Comparison of ENCODE assay signal across 23 mouse cellular contexts in genomic region chr7:133751163-133751562, GRCm38 (mm10). TPM values are rescaled to one million over a fixed set of nuclear protein-coding genes. Genes with fewer than 3 reads are reported as not detected.
DNase-seq lines count a peak whose midpoint lies in the region; ATAC-seq and TF ChIP-seq lines count a peak whose summit lies in the region.
"Had no signal": no experiment of that assay in that cellular context is flagged by ENCODE, and none has a peak within 500 bp of the region (broad histone marks: within the 10 kb centered on the region; RNA-seq: fewer than 3 reads in every experiment).

No protein-coding gene starts in this region.

- peak overlapping the region; percentile 78 for H3K27ac ChIP-seq in heart, embryonic 13.5 days (replicated peaks)
- H3K27ac ChIP-seq in layer of hippocampus, adult 2 months, result peak overlapping the region; percentile 64; the same call in 1 of the 2 replicates
- H3K27ac ChIP-seq: hindbrain, embryonic 13.5 days; liver, embryonic 14.5 days had no signal

- no peaks in the 10 kb centered on the region for H3K9me3 ChIP-seq in heart, embryonic 13.5 days
- H3K9me3 ChIP-seq: forebrain, embryonic 13.5 days; hindbrain, embryonic 13.5 days; limb, embryonic 15.5 days had no signal

- no peak for TF ChIP-seq CTCF in layer of hippocampus, adult 2 months (conservative IDR thresholded peaks at IDR 0.05)

- no peaks in the 10 kb centered on the region for H3K27me3 ChIP-seq in heart, embryonic 13.5 days (replicated peaks)
- H3K27me3 ChIP-seq: forebrain, embryonic 13.5 days; hindbrain, embryonic 13.5 days; limb, embryonic 15.5 days had no signal

- H3K36me3 ChIP-seq in heart, embryonic 13.5 days, result peaks cover 11% of the 10 kb centered on the region; the same call in 1 of the 2 replicates

- H3K4me2 ChIP-seq in heart, embryonic 13.5 days, result no peak overlapping the region
- H3K4me2 ChIP-seq: forebrain, embryonic 13.5 days; hindbrain, embryonic 13.5 days; limb, embryonic 15.5 days had no signal

- H3K4me1 ChIP-seq in heart, embryonic 13.5 days, result peaks cover 68% of the 10 kb centered on the region
- H3K4me1 ChIP-seq: limb, embryonic 15.5 days had no signal

- H3K4me3 ChIP-seq in heart, embryonic 13.5 days, result no peak overlapping the region
- H3K4me3 ChIP-seq in layer of hippocampus, adult 2 months, result no peak overlapping the region
- H3K4me3 ChIP-seq: forebrain, embryonic 13.5 days; hindbrain, embryonic 13.5 days; limb, embryonic 15.5 days had no signal

- intact Hi-C loops in heart, postnatal 36 days (cut with DNase I), result no loop called here

- DNase-seq in heart, postnatal 36 days, result no peak
- DNase-seq in layer of hippocampus, adult 2 months (ENCODE audit: low spot score in 2 of 2), result no peak
- no peak for DNase-seq in layer of hippocampus, adult 8-10 months (ENCODE audit: low spot score in 2 of 2)
- DNase-seq in lung, postnatal 10 days, result peak; percentile 37
- no peak for DNase-seq in right cerebral cortex, postnatal 36 days (ENCODE audit: low spot score in 2 of 2)
- no peak for DNase-seq in cerebellum, postnatal 36 days
- DNase-seq: adrenal gland, adult 2 months; cerebellum, adult 11-12 months; cerebellum, postnatal 14 days; embryo, embryonic 11 days; left cerebral cortex, postnatal 4 days; midbrain, embryonic 14.5 days; right cerebral cortex, postnatal 25 days; thymus, adult 2 months; thymus, postnatal 4 days had no signal

- no peak overlapping the region for H3K9ac ChIP-seq in heart, embryonic 13.5 days
- H3K9ac ChIP-seq: forebrain, embryonic 13.5 days; hindbrain, embryonic 13.5 days; limb, embryonic 15.5 days; liver, embryonic 14.5 days had no signal

- ATAC-seq in heart, embryonic 13.5 days (ENCODE audit: extremely low read depth, insufficient number of reproducible peaks, low FRiP score, low TSS enrichment), result no peak
- ATAC-seq: forebrain, embryonic 13.5 days had no signal

- WGBS in heart, embryonic 13.5 days, result 51% methylated on average over 5 of the region's 5 CpGs

RNA-seq across cellular contexts. Expression of gene Fank1, which starts 25.5 kb away (rescaled TPM):
- polyA plus RNA-seq in heart, embryonic 13.5 days (2015; fragmentation: Nextera tagmentation; extraction: Ambion mirVana), result 0.11 TPM in 1 of 2 replicates, not detected in the other
- total RNA-seq in heart, postnatal 36 days (2021), result not detected
- total RNA-seq in layer of hippocampus, adult 2 months (2021), result 1 to 10 TPM; 2.0 to 2.5 TPM
- total RNA-seq in layer of hippocampus, adult 8-10 months (2022), result 1 to 10 TPM; 2.7 to 4.6 (median 2.9) TPM
- total RNA-seq: gastrocnemius, adult 18-20 months; megakaryocyte-erythroid progenitor cell, adult 5-6 weeks had no signal
- polyA plus RNA-seq: limb, embryonic 15.5 days; spleen, adult 2 months had no signal

RNA-seq across cellular contexts. Expression of gene Dhx32, which starts 31.4 kb away (rescaled TPM):
- polyA plus RNA-seq in heart, embryonic 13.5 days (2015; fragmentation: Nextera tagmentation; extraction: Ambion mirVana), result 27.9 and 29.4 TPM in 2 replicates
- total RNA-seq in heart, postnatal 36 days (2021), result 10 to 100 TPM; 42.0 to 44.4 TPM
- 10 to 100 TPM; 36.5 to 39.2 TPM for total RNA-seq in layer of hippocampus, adult 2 months (2021)
- total RNA-seq in layer of hippocampus, adult 8-10 months (2022), result 10 to 100 TPM; 31.7 to 40.0 (median 39.2) TPM

RNA-seq across cellular contexts. Expression of gene Uros, which starts 41.3 kb away (rescaled TPM):
- 29.5 and 34.2 TPM in 2 replicates for polyA plus RNA-seq in heart, embryonic 13.5 days (2015; fragmentation: Nextera tagmentation; extraction: Ambion mirVana)
- total RNA-seq in heart, postnatal 36 days (2021), result 10 to 100 TPM; 20.9 to 21.7 TPM
- 10 to 100 TPM; 17.7 to 21.3 TPM for total RNA-seq in layer of hippocampus, adult 2 months (2021)
- 10 to 100 TPM; 17.0 to 23.8 (median 19.4) TPM for total RNA-seq in layer of hippocampus, adult 8-10 months (2022)

RNA-seq across cellular contexts. Expression of gene Bccip, which starts 42.0 kb away (rescaled TPM):
- 81.7 and 88.8 TPM in 2 replicates for polyA plus RNA-seq in heart, embryonic 13.5 days (2015; fragmentation: Nextera tagmentation; extraction: Ambion mirVana)
- total RNA-seq in heart, postnatal 36 days (2021), result 10 to 100 TPM; 50.5 to 51.8 TPM
- 10 to 100 TPM; 68.7 to 69.9 TPM for total RNA-seq in layer of hippocampus, adult 2 months (2021)
- total RNA-seq in layer of hippocampus, adult 8-10 months (2022), result 10 to 100 TPM; 71.3 to 76.6 (median 74.9) TPM
